Mouse (Mus musculus) pancreas, adult 10 weeks (tissue): ENCODE data around the gene Bag5. TPM values are rescaled to one million over a fixed set of nuclear protein-coding genes. Genes with fewer than 3 reads are reported as not detected.

Source experiments
- polyA plus RNA-seq: library from polyadenylated mRNA; stranded (reverse); fragments of 350-450 nt; fragmentation: Illumina TruSeq; extraction: RNeasy Lipid Tissue Mini Kit (QIAGEN cat#74804); gene quantifications from one replicate; pipeline ENCODE4 v1.2.3, GENCODE M21; 2015; ENCODE audit warnings: low read depth, low replicate concordance; ENCODE audit not compliant: insufficient read depth

The Bag5 gene
- polyA plus RNA-seq, result 7.0 TPM

DNA sequence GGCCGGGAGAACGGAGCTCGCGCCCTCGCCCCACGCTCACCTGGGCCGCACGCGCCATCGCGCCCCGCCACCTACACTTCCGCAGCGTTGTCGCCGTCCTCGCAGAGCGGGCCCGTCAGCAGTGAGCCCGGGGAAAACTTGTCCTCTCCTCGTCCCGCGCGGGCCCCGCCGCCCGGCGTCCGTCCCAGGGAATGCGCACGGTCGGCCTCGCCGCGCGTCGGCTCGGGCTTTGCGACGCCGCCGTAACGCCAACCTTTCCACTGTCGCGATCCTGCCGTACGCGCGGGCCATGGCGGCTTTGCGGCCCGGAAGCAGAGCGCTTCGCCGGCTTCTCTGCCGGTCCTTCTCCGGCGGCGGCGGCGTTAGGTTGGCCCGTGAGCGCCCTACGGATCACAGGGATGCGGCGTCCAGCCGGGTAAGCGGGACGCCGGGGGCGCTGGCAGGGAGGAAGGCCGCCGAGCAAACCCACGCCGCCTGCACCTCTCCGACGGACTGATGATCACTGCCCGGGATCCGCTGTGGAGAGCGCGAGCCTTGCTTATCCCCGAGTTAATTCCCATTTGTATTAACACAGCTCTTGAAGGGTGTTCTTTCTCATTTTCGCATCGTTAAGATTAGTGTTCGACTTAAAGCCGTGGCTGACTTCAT, at the start of gene Bag5, which contains the start of gene Apopt1:
Gene Bag5, minus strand, starts transcription at position 254 of the 648 bp plus-strand sequence.
Gene Apopt1, plus strand, starts transcription at position 258 of the 648 bp plus-strand sequence.

DNA sequence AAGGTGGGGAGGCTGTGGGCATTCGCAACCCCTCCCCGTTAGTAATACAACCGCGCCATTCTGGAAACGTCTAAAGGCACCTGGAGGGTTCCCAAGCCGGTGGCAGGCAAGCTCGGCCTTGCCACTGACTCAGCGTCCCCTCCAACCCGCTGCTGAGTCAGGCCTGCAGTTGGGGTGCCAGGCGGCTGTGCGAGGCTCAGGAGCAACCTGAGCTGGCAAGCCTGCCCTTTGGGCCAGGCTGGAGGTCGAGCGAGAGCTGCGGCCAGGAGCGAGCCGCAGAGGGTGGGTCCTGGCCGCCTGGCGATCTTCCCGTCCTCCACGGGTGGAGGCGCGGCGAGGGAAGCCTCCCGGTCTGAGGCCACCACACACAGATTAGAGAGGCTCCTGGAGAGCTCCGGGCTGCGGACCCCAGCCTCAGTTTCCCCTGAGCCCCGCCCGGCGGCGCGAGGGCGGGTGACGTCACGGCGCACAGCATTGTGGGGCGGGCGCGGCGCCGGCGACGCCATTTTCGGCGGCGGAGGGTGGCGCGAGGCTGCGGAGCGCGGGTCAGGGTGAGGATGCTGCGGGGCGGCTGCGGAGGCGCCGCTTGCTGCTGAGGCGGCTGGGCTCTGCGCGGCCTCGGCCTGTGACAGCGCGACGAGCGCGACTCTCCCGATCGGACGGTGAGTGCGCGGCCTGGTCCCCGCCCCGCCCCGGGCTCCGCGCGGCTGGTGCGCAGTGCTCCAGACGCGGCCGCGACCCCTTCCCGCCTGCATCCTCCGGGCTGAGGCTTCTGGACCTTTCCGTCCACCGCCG, 45.5 kb upstream of the Bag5 start, which contains the start of gene Klc1:
Gene Klc1, plus strand, starts transcription at position 469 of the 795 bp plus-strand sequence.

DNA sequence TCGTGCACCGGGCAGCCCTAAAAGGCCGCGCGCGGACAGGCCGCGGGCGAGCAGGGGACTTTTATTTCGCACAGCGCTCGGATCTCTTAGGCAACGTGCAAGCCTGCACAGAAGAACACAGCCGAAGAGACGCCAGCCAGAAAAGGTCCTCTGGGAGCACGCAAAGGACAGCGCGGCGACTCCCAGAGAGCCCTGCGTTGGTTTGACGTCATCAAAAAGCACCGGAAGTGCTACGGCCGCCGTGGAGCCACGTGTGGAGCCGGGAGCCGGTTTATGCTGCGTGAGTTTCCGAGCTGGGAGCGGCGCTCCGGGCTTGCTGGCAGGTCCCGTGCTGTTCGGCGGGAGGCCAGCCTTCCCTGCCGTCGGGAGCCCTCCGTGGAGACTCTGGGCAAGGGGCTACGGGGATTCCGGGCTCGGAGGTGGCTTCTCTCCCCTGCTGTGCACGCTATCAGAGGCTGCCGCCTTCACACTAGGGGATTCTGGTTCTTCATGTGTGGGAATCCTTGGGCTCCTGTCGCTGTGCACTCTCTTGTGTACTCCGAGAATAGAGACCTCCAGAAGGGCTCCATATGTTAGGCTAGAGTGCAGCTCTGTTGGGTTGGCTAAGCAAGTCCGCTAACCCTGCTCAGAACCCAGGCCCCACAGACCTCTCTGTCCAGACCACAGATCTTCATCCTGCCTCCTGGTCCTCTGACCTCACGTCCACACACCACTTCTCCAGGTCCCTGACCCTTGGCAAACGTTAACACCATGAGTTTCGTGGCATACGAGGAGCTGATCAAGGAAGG, 35.0 kb downstream of the Bag5 start, which contains the start of gene Trmt61a:
Gene Trmt61a, plus strand, starts transcription at position 224 of the 788 bp plus-strand sequence.

DNA sequence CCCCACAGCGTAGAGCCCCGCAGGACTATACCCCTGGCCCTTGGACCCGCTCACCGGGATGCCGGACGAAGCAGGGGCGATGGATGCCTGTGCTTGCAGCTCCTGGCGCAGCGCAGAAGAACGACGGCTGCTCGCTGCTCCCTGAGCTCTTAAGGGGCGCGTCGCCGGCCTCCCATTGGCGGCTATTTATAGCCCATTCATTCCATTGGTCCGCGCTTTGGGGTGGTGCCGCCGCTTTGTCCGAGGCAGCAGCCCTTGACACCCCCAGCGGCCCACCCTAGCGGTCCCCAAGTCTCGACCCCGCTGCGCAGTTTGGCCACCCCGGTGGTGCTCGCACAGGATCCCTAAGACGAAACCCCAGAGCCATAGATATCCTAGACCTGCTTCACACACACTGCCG, 40.9 kb downstream of the Bag5 start, which contains the start of gene Ckb:
Gene Ckb, minus strand, starts transcription at position 163 of the 400 bp plus-strand sequence.

Other genes starting within 250 kb of the Bag5 start
- not detected for gene Gm266, start 227.4 kb downstream of the Bag5 start, polyA plus RNA-seq
- gene Eif5, start 175.2 kb downstream of the Bag5 start, polyA plus RNA-seq, result 35.3 TPM
- gene Mark3, start 138.7 kb downstream of the Bag5 start, polyA plus RNA-seq, result 17.2 TPM
- gene Ckb, start 40.9 kb downstream of the Bag5 start, polyA plus RNA-seq, result 18.8 TPM
- 4.0 TPM for gene Trmt61a, start 35.2 kb downstream of the Bag5 start, polyA plus RNA-seq
- 10.9 TPM for gene Apopt1, start within 50 bp of the Bag5 start, polyA plus RNA-seq
- gene Klc1, start 45.6 kb upstream of the Bag5 start, polyA plus RNA-seq, result 62.6 TPM
- 1.3 TPM for gene Xrcc3, start 100.6 kb upstream of the Bag5 start, polyA plus RNA-seq
- 18.6 TPM for gene Zfyve21, start 100.9 kb upstream of the Bag5 start, polyA plus RNA-seq
- 8.2 TPM for gene Ppp1r13b, start 194.9 kb upstream of the Bag5 start, polyA plus RNA-seq